Mouse (Mus musculus): ENCODE measurements at regions not wholly inside any gene's neighbourhood (a gene's known extent, or its start where the extent isn't known, plus 50 kb on each side); places are given as distances from the start of the nearest gene placed in this dataset.

GRCm38 (mm10) chr7:125191313-125191712 lies 253.2 kb upstream of the Kdm8 start:
- TF ChIP-seq CTCF (conservative IDR thresholded peaks at IDR 0.05; ENCODE audit: low read length) (no peak), POU5F1 (IDR thresholded peaks at IDR 0.05; ENCODE audit: borderline replicate concordance, low read length) (no peak)
